In the genomic region with DNA sequence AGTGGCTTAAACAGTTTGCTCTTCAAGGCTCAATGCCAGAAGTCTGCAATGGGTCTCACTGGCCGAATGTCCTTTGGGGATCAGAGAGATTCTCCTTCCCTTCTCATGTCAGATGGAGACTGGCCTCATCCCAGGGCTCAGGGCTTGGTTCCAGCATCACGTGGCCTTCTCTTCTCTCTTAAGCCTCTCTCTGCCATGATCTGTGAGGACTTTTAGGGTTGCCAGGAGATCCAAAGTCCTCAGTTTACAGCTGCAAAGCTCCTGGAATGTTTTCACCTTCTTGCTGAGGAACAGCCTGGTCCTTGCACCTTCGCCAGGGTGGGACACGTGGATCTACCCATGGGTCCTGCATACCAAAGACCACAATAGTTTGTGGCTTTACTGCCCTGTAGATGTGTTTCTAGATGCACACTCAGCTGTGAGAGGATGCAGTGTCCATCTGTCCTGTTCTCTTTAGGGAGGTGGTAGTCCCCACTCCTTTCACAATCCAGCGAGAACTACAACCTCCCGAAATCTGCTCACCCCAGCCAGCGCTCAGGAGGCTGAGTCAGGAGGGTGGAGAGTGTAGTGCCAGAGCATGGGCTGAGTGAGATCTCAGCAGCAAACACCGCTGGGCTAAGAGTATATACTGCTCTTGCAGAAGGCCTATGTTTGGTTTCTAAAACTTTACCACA, we compare ENCODE assay signal across 8 mouse cellular contexts. TPM values are rescaled to one million over a fixed set of nuclear protein-coding genes. Genes with fewer than 3 reads are reported as not detected.
DNase-seq lines count a peak whose midpoint lies in the region; ATAC-seq lines count a peak whose summit lies in the region.

No protein-coding gene starts in this region.

- H3K9ac ChIP-seq in intestine, embryonic 15.5 days, result no peak overlapping the region
- H3K9ac ChIP-seq in intestine, embryonic 16.5 days (ENCODE audit: low read depth, low read length), result no peak overlapping the region
- H3K9ac ChIP-seq in embryonic facial prominence, embryonic 15.5 days, result no peak overlapping the region
- 0 out of 2 replicates have a peak overlapping the region, but pooled peaks have one; percentile 94 for H3K9ac ChIP-seq in heart, embryonic 16.5 days (ENCODE audit: low read length)
- H3K9ac ChIP-seq in limb, embryonic 13.5 days, result peak overlapping the region; percentile 98; the same call in 1 of the 2 replicates

- peak overlapping the region; percentile 72; the same call in 1 of the 2 replicates for H3K4me2 ChIP-seq in intestine, embryonic 15.5 days (replicated peaks)
- no peak overlapping the region for H3K4me2 ChIP-seq in intestine, embryonic 16.5 days (ENCODE audit: low read depth, low read length)
- peak overlapping the region; percentile 70; the same call in 1 of the 2 replicates for H3K4me2 ChIP-seq in embryonic facial prominence, embryonic 15.5 days (replicated peaks)
- H3K4me2 ChIP-seq in heart, embryonic 16.5 days (ENCODE audit: low read depth, low read length), result peak overlapping the region; percentile 71
- H3K4me2 ChIP-seq in limb, embryonic 13.5 days (replicated peaks), result peak overlapping the region; percentile 81; the same call in 1 of the 2 replicates

- no peak for ATAC-seq in intestine, embryonic 15.5 days
- ATAC-seq in intestine, embryonic 16.5 days, result no peak
- ATAC-seq in embryonic facial prominence, embryonic 15.5 days (ENCODE audit: insufficient number of reproducible peaks, low FRiP score, low TSS enrichment, low read depth), result no peak
- no peak for ATAC-seq in heart, embryonic 16.5 days (replicated peaks; ENCODE audit: extremely low read depth, insufficient read depth, low FRiP score)
- ATAC-seq in limb, embryonic 13.5 days (ENCODE audit: low FRiP score, low read depth), result no peak

- H3K36me3 ChIP-seq in intestine, embryonic 15.5 days, result no peaks in the 10 kb centered on the region
- no peaks in the 10 kb centered on the region for H3K36me3 ChIP-seq in intestine, embryonic 16.5 days (ENCODE audit: control insufficient read depth, insufficient read depth, low read length)
- H3K36me3 ChIP-seq in embryonic facial prominence, embryonic 15.5 days, result peaks cover 8% of the 10 kb centered on the region; the same call in 1 of the 2 replicates
- H3K36me3 ChIP-seq in heart, embryonic 16.5 days (ENCODE audit: control insufficient read depth, insufficient read depth), result peaks cover 5% of the 10 kb centered on the region; the same call in 1 of the 2 replicates
- H3K36me3 ChIP-seq in limb, embryonic 13.5 days, result peaks cover 29% of the 10 kb centered on the region

- no peak overlapping the region for H3K27ac ChIP-seq in intestine, embryonic 15.5 days
- H3K27ac ChIP-seq in intestine, embryonic 16.5 days (ENCODE audit: low read length), result no peak overlapping the region
- no peak overlapping the region for H3K27ac ChIP-seq in embryonic facial prominence, embryonic 15.5 days (replicated peaks)
- H3K27ac ChIP-seq in heart, embryonic 16.5 days (ENCODE audit: low read length), result no peak overlapping the region; the same call in 1 of the 2 replicates
- no peak overlapping the region for H3K27ac ChIP-seq in limb, embryonic 13.5 days

- 91% methylated on average over 8 of the region's 8 CpGs for WGBS in intestine, embryonic 15.5 days
- WGBS in intestine, embryonic 16.5 days, result 92% methylated on average over 8 of the region's 8 CpGs
- WGBS in embryonic facial prominence, embryonic 15.5 days, result 83% methylated on average over 8 of the region's 8 CpGs
- WGBS in heart, embryonic 16.5 days, result 88% methylated on average over 8 of the region's 8 CpGs
- WGBS in limb, embryonic 13.5 days, result 93% methylated on average over 8 of the region's 8 CpGs

- no peak for DNase-seq in frontal cortex, postnatal 14 days (ENCODE audit: low spot score in 2 of 2)
- DNase-seq in spleen, postnatal 10 days (ENCODE audit: low spot score in 2 of 2), result no peak
- no peak for DNase-seq in left cerebral cortex, adult 9 months (ENCODE audit: low spot score in 2 of 2)

- no peaks in the 10 kb centered on the region for H3K9me3 ChIP-seq in intestine, embryonic 15.5 days
- H3K9me3 ChIP-seq in intestine, embryonic 16.5 days (ENCODE audit: control insufficient read depth, low read length), result no peaks in the 10 kb centered on the region
- H3K9me3 ChIP-seq in embryonic facial prominence, embryonic 15.5 days (replicated peaks), result no peaks in the 10 kb centered on the region
- peaks cover 4% of the 10 kb centered on the region; the same call in 1 of the 2 replicates for H3K9me3 ChIP-seq in heart, embryonic 16.5 days (replicated peaks; ENCODE audit: control insufficient read depth, low read length)
- peaks cover 6% of the 10 kb centered on the region; the same call in 1 of the 2 replicates for H3K9me3 ChIP-seq in limb, embryonic 13.5 days

- H3K4me3 ChIP-seq in intestine, embryonic 15.5 days (replicated peaks), result no peak overlapping the region
- no peak overlapping the region for H3K4me3 ChIP-seq in intestine, embryonic 16.5 days (ENCODE audit: low read length)
- H3K4me3 ChIP-seq in embryonic facial prominence, embryonic 15.5 days (replicated peaks), result no peak overlapping the region
- no peak overlapping the region for H3K4me3 ChIP-seq in heart, embryonic 16.5 days (ENCODE audit: low read length)
- H3K4me3 ChIP-seq in limb, embryonic 13.5 days, result peak overlapping the region; percentile 88; the same call in 1 of the 2 replicates

- H3K4me1 ChIP-seq in intestine, embryonic 15.5 days (replicated peaks), result 0 out of 2 replicates have a peak, but pooled peaks cover 10% of the 10 kb centered on the region
- H3K4me1 ChIP-seq in intestine, embryonic 16.5 days (ENCODE audit: control insufficient read depth, insufficient read depth, low read length), result peaks cover 16% of the 10 kb centered on the region
- H3K4me1 ChIP-seq in embryonic facial prominence, embryonic 15.5 days, result peaks cover 40% of the 10 kb centered on the region
- peaks cover 39% of the 10 kb centered on the region for H3K4me1 ChIP-seq in heart, embryonic 16.5 days (ENCODE audit: control insufficient read depth, insufficient read depth, low read length)
- H3K4me1 ChIP-seq in limb, embryonic 13.5 days, result peaks cover 31% of the 10 kb centered on the region

- H3K27me3 ChIP-seq in intestine, embryonic 15.5 days (replicated peaks), result no peaks in the 10 kb centered on the region
- H3K27me3 ChIP-seq in intestine, embryonic 16.5 days (replicated peaks; ENCODE audit: control insufficient read depth, insufficient read depth, low read length), result no peaks in the 10 kb centered on the region
- H3K27me3 ChIP-seq in embryonic facial prominence, embryonic 15.5 days, result no peaks in the 10 kb centered on the region
- no peaks in the 10 kb centered on the region for H3K27me3 ChIP-seq in heart, embryonic 16.5 days (ENCODE audit: control insufficient read depth, insufficient read depth, low read length)
- H3K27me3 ChIP-seq in limb, embryonic 13.5 days, result no peaks in the 10 kb centered on the region

RNA-seq across cellular contexts. Expression of gene Rgs12, which starts 2.1 kb away (rescaled TPM):
- polyA plus RNA-seq in intestine, embryonic 15.5 days (2015; fragmentation: Nextera tagmentation; extraction: Ambion mirVana), result 16.6 and 17.3 TPM in 2 replicates
- 12.9 and 13.9 TPM in 2 replicates for polyA plus RNA-seq in intestine, embryonic 16.5 days (2015; fragmentation: Nextera tagmentation; extraction: Ambion mirVana)
- polyA plus RNA-seq in embryonic facial prominence, embryonic 15.5 days (2015; fragmentation: Nextera tagmentation; extraction: Ambion mirVana), result 40.1 and 42.3 TPM in 2 replicates
- 30.0 and 34.2 TPM in 2 replicates for polyA plus RNA-seq in heart, embryonic 16.5 days (2015; fragmentation: Nextera tagmentation; extraction: Ambion mirVana)
- 50.4 and 54.0 TPM in 2 replicates for polyA plus RNA-seq in limb, embryonic 13.5 days (2015; fragmentation: Nextera tagmentation; extraction: Ambion mirVana)

RNA-seq across cellular contexts. Expression of gene Msantd1, which starts 43.5 kb away (rescaled TPM):
- polyA plus RNA-seq in intestine, embryonic 15.5 days (2015; fragmentation: Nextera tagmentation; extraction: Ambion mirVana), result 0.55 and 0.64 TPM in 2 replicates
- 0.35 and 0.56 TPM in 2 replicates for polyA plus RNA-seq in intestine, embryonic 16.5 days (2015; fragmentation: Nextera tagmentation; extraction: Ambion mirVana)
- polyA plus RNA-seq in embryonic facial prominence, embryonic 15.5 days (2015; fragmentation: Nextera tagmentation; extraction: Ambion mirVana), result 0.87 and 3.7 TPM in 2 replicates
- polyA plus RNA-seq in heart, embryonic 16.5 days (2015; fragmentation: Nextera tagmentation; extraction: Ambion mirVana), result 0.30 and 0.69 TPM in 2 replicates
- polyA plus RNA-seq in limb, embryonic 13.5 days (2015; fragmentation: Nextera tagmentation; extraction: Ambion mirVana), result 0.47 and 0.66 TPM in 2 replicates

Comparison
In these comparisons a context has a peak if more than half of its experiments do, and no peak if none do; other contexts are left out.
1. H3K9ac ChIP-seq: peak in heart, embryonic 16.5 days (single experiment) and limb, embryonic 13.5 days (single experiment); none in intestine, embryonic 15.5 days (single experiment), intestine, embryonic 16.5 days (single experiment) and embryonic facial prominence, embryonic 15.5 days (single experiment).